Mouse (Mus musculus) adrenal gland, adult (tissue): ENCODE measurements around the gene Mrgprf.

ENCODE experiments used
- DNase-seq, 2 experiments: peaks; one replicate each; pipeline ENCODE4 v3.0.0; 2022 to 2023; ENCODE audit warnings: low spot score in 1 of 2; ENCODE audit not compliant: inconsistent age in 2 of 2

Gene Mrgprf

DNA sequence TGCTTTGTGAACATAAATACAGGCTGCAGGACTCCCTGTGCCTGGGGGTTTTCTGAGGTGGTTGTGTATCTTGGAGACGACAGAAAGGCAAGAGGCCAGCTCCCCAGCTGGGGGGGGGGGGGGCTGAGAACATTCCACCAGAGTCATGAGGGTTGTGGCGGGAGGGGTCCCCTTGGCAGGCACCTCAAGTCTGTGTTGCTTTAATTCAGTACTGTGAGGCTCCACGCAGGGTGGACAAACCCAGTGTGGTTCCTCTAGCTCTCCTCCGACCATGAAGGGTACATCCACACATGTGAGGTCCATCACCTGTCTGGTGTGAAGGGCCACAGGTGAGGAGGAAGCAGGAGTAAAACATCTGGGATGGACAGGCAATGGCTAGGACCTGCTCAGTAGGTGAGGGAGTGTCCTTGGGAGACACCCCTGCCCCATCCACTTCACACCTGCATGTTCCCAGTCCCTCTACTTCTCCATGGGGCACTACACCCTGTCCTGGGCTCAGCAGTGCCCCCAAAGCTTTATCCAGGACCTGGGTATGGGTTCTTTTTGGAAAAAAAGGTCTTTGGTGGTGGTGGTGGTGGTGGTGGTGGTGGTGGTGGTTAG lies 33.9 kb downstream of the Mrgprf start:
- DNase-seq, result no peak

DNA sequence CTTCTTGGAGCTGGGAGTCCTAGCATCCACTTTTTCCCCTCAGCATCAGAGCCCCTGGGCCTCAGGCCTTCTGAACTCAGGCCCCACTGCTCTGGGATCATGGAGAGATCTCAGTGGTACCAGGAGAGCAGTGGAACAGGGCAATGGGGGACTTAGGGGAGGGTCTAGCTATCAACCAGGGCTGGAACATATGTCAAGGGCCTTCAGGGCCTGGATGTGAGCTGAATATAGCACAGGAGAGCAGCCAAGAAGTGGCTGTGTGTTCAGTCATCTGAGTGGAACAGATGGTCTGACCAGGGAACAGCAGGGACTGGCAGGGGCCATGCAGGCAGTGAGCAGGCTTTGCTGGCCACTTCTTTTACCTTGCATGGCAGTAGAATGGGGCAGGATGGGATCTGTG lies 34.6 kb downstream of the Mrgprf start:
- DNase-seq, result no peak

DNA sequence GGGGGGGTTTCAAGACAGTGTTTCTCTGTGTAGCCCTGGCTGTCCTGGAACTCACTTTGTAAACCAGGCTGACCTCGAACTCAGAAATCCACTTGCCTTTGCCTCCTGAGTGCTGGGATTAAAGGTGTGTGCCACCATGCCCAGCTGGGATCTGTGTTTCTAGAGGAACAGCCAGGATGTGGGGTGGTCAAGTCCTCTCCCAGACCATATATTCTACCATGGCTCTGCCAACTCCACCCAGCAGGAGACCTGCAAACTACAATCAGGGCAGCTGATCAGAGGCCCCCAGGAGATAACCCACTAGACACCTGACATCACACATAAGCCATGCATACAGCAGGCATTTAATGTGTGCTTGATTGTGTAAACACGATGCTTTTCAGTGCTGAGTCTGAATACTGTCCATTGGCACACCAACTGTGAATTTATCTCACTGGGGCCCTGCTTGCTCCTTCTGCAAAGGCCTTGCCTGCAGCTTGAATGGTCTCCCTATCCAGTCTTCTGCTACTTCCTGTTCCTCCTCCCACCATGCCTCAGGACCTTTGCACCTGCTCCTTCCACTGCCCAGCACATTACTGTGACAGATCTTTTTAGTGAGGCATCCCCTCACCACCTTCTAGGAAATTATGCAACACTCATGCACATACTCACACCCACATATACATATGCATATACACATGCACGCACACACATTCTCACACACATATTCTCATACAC lies 35.1 kb downstream of the Mrgprf start:
- DNase-seq, result no peak

DNA sequence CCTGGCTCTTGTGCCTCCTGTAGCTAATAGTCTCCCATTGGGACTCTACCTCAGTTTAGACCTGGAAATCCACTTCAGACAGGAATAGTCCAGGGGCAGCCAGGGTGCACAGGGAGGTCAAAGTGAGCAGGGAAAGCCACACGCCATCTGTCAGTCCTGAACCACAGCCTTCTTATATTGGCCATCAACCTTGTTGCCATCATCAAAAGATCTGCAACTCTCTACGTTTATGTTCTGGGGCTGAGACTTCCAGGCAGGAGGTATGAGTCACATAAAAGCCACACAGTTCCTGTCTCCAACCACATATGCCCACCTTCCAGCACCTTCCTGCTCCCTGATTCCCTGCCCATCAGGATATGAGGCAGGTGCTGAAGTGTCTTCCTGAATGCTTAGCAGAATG lies 37.3 kb downstream of the Mrgprf start:
- no peak for DNase-seq

DNA sequence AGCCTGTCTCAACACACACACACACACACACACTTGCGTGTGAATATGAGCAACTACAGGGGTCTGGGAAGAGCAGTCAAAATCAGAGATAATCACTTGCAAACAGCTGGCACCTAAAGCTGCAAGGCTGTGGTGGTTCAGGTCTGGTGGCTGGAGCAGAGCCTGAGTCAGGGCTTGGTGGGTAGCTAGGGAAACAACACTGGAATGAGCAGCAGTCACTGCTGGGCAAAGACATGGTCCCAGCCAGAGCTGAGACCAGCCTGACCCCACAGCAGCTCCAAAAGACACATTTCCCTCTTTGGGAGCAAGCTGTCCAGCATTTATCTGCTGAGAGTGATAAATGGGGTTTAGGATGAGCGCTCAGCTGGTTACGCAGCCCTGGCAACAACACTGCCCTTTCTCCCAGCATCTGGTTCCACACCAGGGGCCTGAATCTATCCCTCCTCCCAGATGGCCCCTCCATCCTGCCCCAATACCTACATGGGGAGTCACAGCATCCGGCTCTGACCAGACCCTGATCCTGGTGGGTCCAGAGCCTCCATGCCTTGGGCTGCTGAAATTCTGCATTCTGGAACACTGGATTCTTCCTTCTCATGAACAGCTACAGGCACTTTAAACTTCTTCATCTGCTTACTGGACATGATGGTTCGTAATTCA lies 39.7 kb downstream of the Mrgprf start:
- no peak for DNase-seq
